Comparison of ENCODE assay signal across 13 mouse cellular contexts in genomic region chr1:36054182-36054966, GRCm38 (mm10). TPM values are rescaled to one million over a fixed set of nuclear protein-coding genes. Genes with fewer than 3 reads are reported as not detected.
DNase-seq lines count a peak whose midpoint lies in the region; ATAC-seq and TF ChIP-seq lines count a peak whose summit lies in the region.
"Had no signal": no experiment of that assay in that cellular context is flagged by ENCODE, and none has a peak within 500 bp of the region (broad histone marks: within the 10 kb centered on the region; RNA-seq: fewer than 3 reads in every experiment).

No protein-coding gene starts in this region.

- 0 out of 2 replicates have a peak, but pooled peaks have one; percentile 19 for ATAC-seq in intestine, postnatal 0 days
- ATAC-seq in intestine, embryonic 15.5 days, result no peak
- ATAC-seq in liver, embryonic 15.5 days (ENCODE audit: insufficient read depth), result peak; percentile 87
- ATAC-seq in hindbrain, embryonic 16.5 days, result no peak

- H3K4me3 ChIP-seq in intestine, postnatal 0 days (ENCODE audit: low read depth, low read length), result no peak overlapping the region
- H3K4me3 ChIP-seq in intestine, embryonic 15.5 days (replicated peaks), result no peak overlapping the region
- no peak overlapping the region for H3K4me3 ChIP-seq in ES-Bruce4 (ENCODE audit: low read depth, low read length)
- no peak overlapping the region for H3K4me3 ChIP-seq in liver, embryonic 15.5 days (replicated peaks)
- H3K4me3 ChIP-seq in hindbrain, embryonic 16.5 days (ENCODE audit: low read length), result no peak overlapping the region

- no peak overlapping the region for H3K9ac ChIP-seq in intestine, postnatal 0 days (ENCODE audit: low read depth, low read length)
- H3K9ac ChIP-seq in intestine, embryonic 15.5 days, result no peak overlapping the region
- H3K9ac ChIP-seq in ES-Bruce4 (ENCODE audit: low read depth, poor library complexity, severe bottlenecking), result no peak overlapping the region
- no peak overlapping the region for H3K9ac ChIP-seq in liver, embryonic 15.5 days
- H3K9ac ChIP-seq in hindbrain, embryonic 16.5 days (ENCODE audit: low read depth, low read length), result no peak overlapping the region

- DNase-seq in c-Kit-positive CD71-positive TER-119-negative erythroid progenitor cells, embryonic 14.5 days (ENCODE audit: low read depth), result peak; percentile 65
- no peak for DNase-seq in B cell, adult 2 months
- DNase-seq in embryo, embryonic 11 days, result no peak
- DNase-seq: cerebellum, postnatal 10 days; kidney, postnatal 10 days; midbrain, embryonic 14.5 days; right cerebral cortex, adult 18-20 months; thymus, postnatal 36 days had no signal

- TF ChIP-seq CTCF in intestine, postnatal 0 days (IDR thresholded peaks at IDR 0.05; ENCODE audit: low read depth), result no peak
- TF ChIP-seq CTCF in ES-Bruce4 (IDR thresholded peaks at IDR 0.05; ENCODE audit: low read depth, low read length), result no peak

- no peaks in the 10 kb centered on the region for H3K9me3 ChIP-seq in intestine, postnatal 0 days (ENCODE audit: control insufficient read depth)
- H3K9me3 ChIP-seq in intestine, embryonic 15.5 days, result no peaks in the 10 kb centered on the region
- H3K9me3 ChIP-seq in ES-Bruce4 (replicated peaks; ENCODE audit: control insufficient read depth, insufficient read depth, low read length, poor library complexity, severe bottlenecking), result peaks cover 10% of the 10 kb centered on the region
- no peaks in the 10 kb centered on the region for H3K9me3 ChIP-seq in liver, embryonic 15.5 days (replicated peaks)
- peaks cover under 1% of the 10 kb centered on the region; the same call in 1 of the 2 replicates for H3K9me3 ChIP-seq in hindbrain, embryonic 16.5 days (ENCODE audit: control insufficient read depth, low read length)

- 77% methylated on average over 9 of the region's 9 CpGs for WGBS in intestine, postnatal 0 days
- WGBS in intestine, embryonic 15.5 days, result 77% methylated on average over 9 of the region's 9 CpGs
- WGBS in liver, embryonic 15.5 days (ENCODE audit: insufficient replicate concordance), result 21% methylated on average over 9 of the region's 9 CpGs
- 88% methylated on average over 9 of the region's 9 CpGs for WGBS in hindbrain, embryonic 16.5 days

- H3K27me3 ChIP-seq in intestine, postnatal 0 days (replicated peaks; ENCODE audit: control insufficient read depth, insufficient read depth, low read length), result no peaks in the 10 kb centered on the region
- H3K27me3 ChIP-seq in intestine, embryonic 15.5 days (replicated peaks), result no peaks in the 10 kb centered on the region
- H3K27me3 ChIP-seq in ES-Bruce4 (ENCODE audit: control insufficient read depth, insufficient read depth, low read length, poor library complexity, severe bottlenecking), result no peaks in the 10 kb centered on the region
- no peaks in the 10 kb centered on the region for H3K27me3 ChIP-seq in liver, embryonic 15.5 days
- no peaks in the 10 kb centered on the region for H3K27me3 ChIP-seq in hindbrain, embryonic 16.5 days (replicated peaks; ENCODE audit: control insufficient read depth, insufficient read depth, low read length)

- no peaks in the 10 kb centered on the region; the same call in 1 of the 2 replicates for H3K4me1 ChIP-seq in intestine, postnatal 0 days (replicated peaks; ENCODE audit: control insufficient read depth, insufficient read depth, low read length)
- no peaks in the 10 kb centered on the region for H3K4me1 ChIP-seq in intestine, embryonic 15.5 days (replicated peaks)
- peaks cover 11% of the 10 kb centered on the region for H3K4me1 ChIP-seq in ES-Bruce4 (ENCODE audit: control insufficient read depth, insufficient read depth, low read length)
- peaks cover 19% of the 10 kb centered on the region for H3K4me1 ChIP-seq in liver, embryonic 15.5 days (replicated peaks)
- H3K4me1 ChIP-seq in hindbrain, embryonic 16.5 days (ENCODE audit: control insufficient read depth, insufficient read depth, low read depth, low read length), result no peaks in the 10 kb centered on the region

- no peak overlapping the region for H3K4me2 ChIP-seq in intestine, postnatal 0 days (replicated peaks; ENCODE audit: low read depth)
- H3K4me2 ChIP-seq in intestine, embryonic 15.5 days (replicated peaks), result no peak overlapping the region
- no peak overlapping the region for H3K4me2 ChIP-seq in liver, embryonic 15.5 days
- H3K4me2 ChIP-seq in hindbrain, embryonic 16.5 days (ENCODE audit: low read length), result no peak overlapping the region

- TF ChIP-seq POLR2A in ES-Bruce4 (IDR thresholded peaks at IDR 0.05; ENCODE audit: insufficient read depth, low read length), result no peak

- no peak overlapping the region for H3K27ac ChIP-seq in intestine, postnatal 0 days (ENCODE audit: low read depth, low read length)
- H3K27ac ChIP-seq in intestine, embryonic 15.5 days, result no peak overlapping the region
- peak overlapping the region; percentile 69 for H3K27ac ChIP-seq in ES-Bruce4 (ENCODE audit: insufficient read depth, low read length)
- peak overlapping the region; percentile 7 for H3K27ac ChIP-seq in liver, embryonic 15.5 days (replicated peaks)
- no peak overlapping the region for H3K27ac ChIP-seq in hindbrain, embryonic 16.5 days (ENCODE audit: low read depth, low read length)

- H3K36me3 ChIP-seq in intestine, postnatal 0 days (ENCODE audit: control insufficient read depth, insufficient read depth), result no peaks in the 10 kb centered on the region
- H3K36me3 ChIP-seq in intestine, embryonic 15.5 days, result no peaks in the 10 kb centered on the region
- H3K36me3 ChIP-seq in ES-Bruce4 (ENCODE audit: control insufficient read depth, insufficient read depth, low read length, poor library complexity, severe bottlenecking), result no peaks in the 10 kb centered on the region
- H3K36me3 ChIP-seq in liver, embryonic 15.5 days (replicated peaks), result no peaks in the 10 kb centered on the region
- H3K36me3 ChIP-seq in hindbrain, embryonic 16.5 days (ENCODE audit: control insufficient read depth, insufficient read depth, low read length), result no peaks in the 10 kb centered on the region

- peak; percentile 99 for TF ChIP-seq EP300 in ES-Bruce4 (IDR thresholded peaks at IDR 0.05; ENCODE audit: insufficient read depth, low read depth, low read length)

RNA-seq across cellular contexts. Expression of gene Hs6st1, which starts 13.8 kb away (rescaled TPM):
- 6.4 and 6.7 TPM in 2 replicates for polyA plus RNA-seq in intestine, postnatal 0 days (2015; fragmentation: Nextera tagmentation; extraction: Ambion mirVana)
- 10.6 TPM in 2 replicates for polyA plus RNA-seq in intestine, embryonic 15.5 days (2015; fragmentation: Nextera tagmentation; extraction: Ambion mirVana)
- 75.6 and 79.2 TPM in 2 replicates for polyA plus RNA-seq in ES-Bruce4 (2011; ENCODE audit: insufficient read depth, insufficient read length, low read depth, missing spikeins)
- 13.2 and 17.4 TPM in 2 replicates for polyA plus RNA-seq in liver, embryonic 15.5 days (2015; fragmentation: Nextera tagmentation; extraction: Ambion mirVana)
- 9.5 and 11.7 TPM in 2 replicates for polyA plus RNA-seq in hindbrain, embryonic 16.5 days (2015; fragmentation: Nextera tagmentation; extraction: Ambion mirVana)

Comparison
In these comparisons a context has a peak if more than half of its experiments do, and no peak if none do; other contexts are left out.
1. ATAC-seq: peak in intestine, postnatal 0 days (single experiment) and liver, embryonic 15.5 days (single experiment); none in intestine, embryonic 15.5 days (single experiment) and hindbrain, embryonic 16.5 days (single experiment).
2. H3K27ac ChIP-seq: peak in ES-Bruce4 (single experiment) and liver, embryonic 15.5 days (single experiment); none in intestine, postnatal 0 days (single experiment), intestine, embryonic 15.5 days (single experiment) and hindbrain, embryonic 16.5 days (single experiment).